Mouse (Mus musculus) myocyte (in vitro differentiated cells): ENCODE data around the gene Slc38a3. TPM values are rescaled to one million over a fixed set of nuclear protein-coding genes. Genes with fewer than 3 reads are reported as not detected.
A peak's percentile ranks its signal among the peaks of the same experiment; 100 is the strongest.

ENCODE experiments used
- H3K27me3 ChIP-seq: one replicate; pipeline ENCODE4 v1.6.1; 2011; ENCODE audit not compliant: control insufficient read depth, insufficient read depth, insufficient read length
- H3K36me3 ChIP-seq: one replicate; pipeline ENCODE4 v1.6.1; 2011; ENCODE audit not compliant: control insufficient read depth, insufficient read depth
- H3K4me2 ChIP-seq: one replicate; pipeline ENCODE4 v1.6.1; 2011; ENCODE audit warnings: low read depth, control low read depth
- H3K4me3 ChIP-seq: one replicate; pipeline ENCODE4 v1.5.1; 2011; ENCODE audit warnings: mild to moderate bottlenecking, control low read depth, moderate library complexity
- H3K79me2 ChIP-seq: one replicate; pipeline ENCODE4 v1.6.1; 2011; ENCODE audit not compliant: control insufficient read depth, insufficient read depth
- H3ac ChIP-seq: one replicate; pipeline ENCODE4 v1.6.1; 2011; ENCODE audit not compliant: control insufficient read depth, insufficient read length
- CEBPB ChIP-seq: IDR thresholded peaks from 2 replicates; pipeline ENCODE4 v1.6.1; 2011; ENCODE audit warnings: mild to moderate bottlenecking, moderate library complexity; ENCODE audit not compliant: poor library complexity, insufficient read depth, severe bottlenecking
- E2F4 ChIP-seq: IDR thresholded peaks from one replicate; pipeline ENCODE4 v1.6.1; 2011; ENCODE audit warnings: mild to moderate bottlenecking, control low read depth, moderate library complexity; ENCODE audit not compliant: insufficient read depth
- MAX ChIP-seq: IDR thresholded peaks from one replicate; pipeline ENCODE4 v1.6.1; 2011; ENCODE audit warnings: low read depth, mild to moderate bottlenecking, control low read depth
- MYOD1 ChIP-seq, 3 experiments: IDR thresholded peaks; one replicate each; pipeline ENCODE4 v1.6.1; 2011; ENCODE audit warnings: control low read depth in 2 of 3, low read depth in 2 of 3, mild to moderate bottlenecking in 2 of 3, moderate library complexity in 1 of 3; ENCODE audit not compliant: insufficient read length in 2 of 3, control insufficient read depth in 1 of 3
- MYOG ChIP-seq, 3 experiments: IDR thresholded peaks; one replicate each; pipeline ENCODE4 v1.6.1; 2011; ENCODE audit warnings: control low read depth in 2 of 3, low read depth in 2 of 3, mild to moderate bottlenecking in 2 of 3; ENCODE audit not compliant: insufficient read length in 2 of 3, control insufficient read depth in 1 of 3, insufficient read depth in 1 of 3
- POLR2A ChIP-seq: IDR thresholded peaks from one replicate; pipeline ENCODE4 v1.6.1; 2011; ENCODE audit warnings: low read depth, mild to moderate bottlenecking, control low read depth, moderate library complexity; ENCODE audit not compliant: insufficient read length
- POLR2AphosphoS2 ChIP-seq: IDR thresholded peaks from one replicate; pipeline ENCODE4 v1.6.1; 2011; ENCODE audit warnings: low read depth, control low read depth; ENCODE audit not compliant: insufficient read length
- REST ChIP-seq: IDR thresholded peaks from one replicate; pipeline ENCODE4 v1.6.1; 2011; ENCODE audit warnings: mild to moderate bottlenecking, control low read depth, moderate library complexity; ENCODE audit not compliant: insufficient read depth, insufficient read length
- SRF ChIP-seq: IDR thresholded peaks from one replicate; pipeline ENCODE4 v1.6.1; 2011; ENCODE audit warnings: low read depth; ENCODE audit not compliant: control insufficient read depth, insufficient read length
- TCF12 ChIP-seq: IDR thresholded peaks from one replicate; pipeline ENCODE4 v1.6.1; 2011; ENCODE audit warnings: mild to moderate bottlenecking, control low read depth; ENCODE audit not compliant: poor library complexity, insufficient read depth, severe bottlenecking
- TCF3 ChIP-seq: IDR thresholded peaks from one replicate; pipeline ENCODE4 v1.6.1; 2011; ENCODE audit warnings: low read depth, control low read depth; ENCODE audit not compliant: insufficient read length
- USF1 ChIP-seq: IDR thresholded peaks from one replicate; pipeline ENCODE4 v1.6.1; 2011; ENCODE audit warnings: low read depth, mild to moderate bottlenecking, control low read depth, moderate library complexity
- polyA plus RNA-seq: library from polyadenylated mRNA; unstranded; fragments of >200 nt; fragmentation: generic; extraction: Trizol; gene quantifications from one replicate; pipeline ENCODE4 v1.2.1, GENCODE M21; 2012; ENCODE audit warnings: missing spikeins

Gene Slc38a3
- polyA plus RNA-seq, 1 experiment: 0.06 TPM

DNA sequence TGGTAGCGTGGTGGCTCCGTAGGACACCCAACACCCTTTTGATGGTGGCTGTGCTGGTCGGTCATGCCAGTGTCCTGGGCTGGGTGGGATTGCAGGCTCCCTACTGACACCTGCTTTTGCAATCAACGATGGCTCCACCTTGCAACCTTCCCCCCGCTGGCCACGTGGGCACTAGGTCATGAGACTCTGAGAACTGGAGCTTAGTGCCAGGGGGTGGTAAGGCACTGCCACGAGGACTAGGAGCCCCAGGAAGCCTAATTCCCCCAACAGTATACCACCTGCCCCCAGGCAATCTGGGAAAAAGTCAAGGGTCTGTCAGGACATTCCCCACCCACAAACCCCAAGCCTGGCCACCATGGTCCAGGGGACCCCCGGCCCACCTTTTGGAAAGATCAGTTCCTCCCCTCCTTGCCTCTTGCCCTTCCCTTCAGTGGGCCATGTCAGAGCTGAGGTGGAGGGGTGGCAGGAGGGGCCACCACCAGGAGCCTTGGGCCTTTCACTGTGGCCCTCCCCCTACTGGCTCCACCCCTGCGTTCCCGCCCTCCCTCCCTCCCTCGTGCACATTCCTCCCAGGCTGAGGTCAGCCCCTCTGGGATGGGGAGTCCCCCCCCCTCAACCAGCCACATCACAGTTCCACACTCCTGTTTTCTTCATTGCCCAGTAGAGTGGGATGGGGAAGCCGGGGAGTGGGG lies 60.4 kb downstream of the Slc38a3 start, which contains the start of gene Sema3b:
Gene Sema3b (minus strand): TSS at position 489 of the 692 bp plus-strand sequence.
- Histone ChIP-seq H3K4me3 (no peak within 1 kb of the TSS), H3K36me3 (no peaks in the 10 kb centered on the region), H3K27me3 (no peaks in the 10 kb centered on the region), H3ac (no peak within 1 kb of the TSS), H3K4me2 (peak within 1 kb of the TSS; percentile 92), H3K79me2 (no peaks in the 10 kb centered on the region)
- TF ChIP-seq MYOD1 (IDR thresholded peaks at IDR 0.05; ENCODE audit: control insufficient read depth in 1 of 3, insufficient read length in 2 of 3, low read depth in 2 of 3) (peak in 1 of 3 experiments; percentile 41), MYOG (IDR thresholded peaks at IDR 0.05; ENCODE audit: control insufficient read depth in 1 of 3, insufficient read depth in 1 of 3, insufficient read length in 2 of 3, low read depth in 2 of 3) (no peak)

GRCm38 (mm10) chr9:107607653-107608245 lies 61.6 kb downstream of the Slc38a3 start:
- no peaks in the 10 kb centered on the region for H3K36me3 ChIP-seq
- peak overlapping the region; percentile 92 for H3K4me2 ChIP-seq
- H3K27me3 ChIP-seq: no peaks in the 10 kb centered on the region
- H3K4me3 ChIP-seq: peak overlapping the region; percentile 36
- TF ChIP-seq CEBPB: no peak
- peak in 1 of 3 experiments; percentile 4 for TF ChIP-seq MYOG (IDR thresholded peaks at IDR 0.05; ENCODE audit: control insufficient read depth in 1 of 3, insufficient read depth in 1 of 3, insufficient read length in 2 of 3, low read depth in 2 of 3)
- no peaks in the 10 kb centered on the region for H3K79me2 ChIP-seq
- no peak overlapping the region for H3ac ChIP-seq

GRCm38 (mm10) chr9:107607036-107607435 lies 62.3 kb downstream of the Slc38a3 start:
- Histone ChIP-seq H3ac (no peak overlapping the region), H3K27me3 (no peaks in the 10 kb centered on the region), H3K4me3 (peak overlapping the region; percentile 36), H3K36me3 (no peaks in the 10 kb centered on the region), H3K4me2 (peak overlapping the region; percentile 92), H3K79me2 (no peaks in the 10 kb centered on the region)
- TF ChIP-seq E2F4 (no peak), MYOD1 (IDR thresholded peaks at IDR 0.05; ENCODE audit: control insufficient read depth in 1 of 3, insufficient read length in 2 of 3, low read depth in 2 of 3) (peak in 1 of 3 experiments; percentile 54), MYOG (IDR thresholded peaks at IDR 0.05; ENCODE audit: control insufficient read depth in 1 of 3, insufficient read depth in 1 of 3, insufficient read length in 2 of 3, low read depth in 2 of 3) (peak in 1 of 3 experiments; percentile 65)

- Histone ChIP-seq H3K27me3 (no peaks in the 10 kb centered on the region), H3K4me2 (peak overlapping the region; percentile 92), H3K4me3 (peak overlapping the region; percentile 36), H3ac (no peak overlapping the region), H3K36me3 (no peaks in the 10 kb centered on the region), H3K79me2 (no peaks in the 10 kb centered on the region)
- TF ChIP-seq E2F4: no peak
- no peak for TF ChIP-seq MAX
- no peak for TF ChIP-seq SRF
- no peak for TF ChIP-seq REST
- no peak for TF ChIP-seq TCF3
- TF ChIP-seq POLR2AphosphoS2: peak; percentile 58
- TF ChIP-seq USF1: no peak
- peak in 2 of 3 experiments; percentile 77 to 80 for TF ChIP-seq MYOD1 (IDR thresholded peaks at IDR 0.05; ENCODE audit: control insufficient read depth in 1 of 3, insufficient read length in 2 of 3, low read depth in 2 of 3)
- TF ChIP-seq TCF12: no peak
- peak; percentile 59 for TF ChIP-seq POLR2A
- peak in 1 of 3 experiments; percentile 66 for TF ChIP-seq MYOG (IDR thresholded peaks at IDR 0.05; ENCODE audit: control insufficient read depth in 1 of 3, insufficient read depth in 1 of 3, insufficient read length in 2 of 3, low read depth in 2 of 3)
- TF ChIP-seq CEBPB: no peak
These were observed 62.7 kb downstream of the Slc38a3 start for GRCm38 (mm10) chr9:107606591-107606990.

- peak overlapping the region; percentile 92 for H3K4me2 ChIP-seq
- H3K79me2 ChIP-seq: no peaks in the 10 kb centered on the region
- peaks cover 7% of the 10 kb centered on the region for H3K36me3 ChIP-seq
- H3K27me3 ChIP-seq: no peaks in the 10 kb centered on the region
- peak overlapping the region; percentile 36 for H3K4me3 ChIP-seq
- peak overlapping the region; percentile 8 for H3ac ChIP-seq
- no peak for TF ChIP-seq TCF12
- no peak for TF ChIP-seq POLR2AphosphoS2
- TF ChIP-seq MAX: no peak
- TF ChIP-seq E2F4: no peak
- TF ChIP-seq REST: no peak
- TF ChIP-seq SRF: no peak
- no peak for TF ChIP-seq TCF3
- peak in 1 of 3 experiments; percentile 44 for TF ChIP-seq MYOD1 (IDR thresholded peaks at IDR 0.05; ENCODE audit: control insufficient read depth in 1 of 3, insufficient read length in 2 of 3, low read depth in 2 of 3)
- no peak for TF ChIP-seq CEBPB
- TF ChIP-seq USF1: no peak
- peak; percentile 52 for TF ChIP-seq POLR2A
- TF ChIP-seq MYOG (IDR thresholded peaks at IDR 0.05; ENCODE audit: control insufficient read depth in 1 of 3, insufficient read depth in 1 of 3, insufficient read length in 2 of 3, low read depth in 2 of 3): peak in 2 of 3 experiments; percentile 67 to 69
These were observed 64.2 kb downstream of the Slc38a3 start for GRCm38 (mm10) chr9:107605041-107605661.
